Mouse (Mus musculus) G1E (cell line): ENCODE data around the gene Pcgf3. TPM values are rescaled to one million over a fixed set of nuclear protein-coding genes. Genes with fewer than 3 reads are reported as not detected.
"Not testable (repeated sequence)": the region's sequence is repeated elsewhere in the genome, so short reads cannot be mapped to it uniquely, and the experiment has no call there.

ENCODE experiments used
- ATAC-seq: 2 replicates; pipeline ENCODE4 v1.8.0; 2016; ENCODE audit warnings: mild to moderate bottlenecking; ENCODE audit not compliant: insufficient number of reproducible peaks, poor library complexity, low FRiP score, severe bottlenecking; ENCODE audit errors: extremely low read depth
- DNase-seq: peaks from one replicate; pipeline ENCODE4 v3.0.0; 2012; ENCODE audit warnings: low spot score
- H3K27me3 ChIP-seq: 2 replicates; pipeline ENCODE4 v1.6.1; 2012; ENCODE audit warnings: mild to moderate bottlenecking, low read length, inconsistent platforms; ENCODE audit not compliant: insufficient read depth
- H3K36me3 ChIP-seq: replicated peaks from 2 replicates; pipeline ENCODE3; 2012; ENCODE audit warnings: mild to moderate bottlenecking, inconsistent platforms
- H3K4me1 ChIP-seq: 2 replicates; pipeline ENCODE4 v1.6.1; 2012; ENCODE audit warnings: low read depth, low read length, inconsistent platforms, mixed read lengths; ENCODE audit not compliant: insufficient read depth
- H3K4me3 ChIP-seq: 2 replicates; pipeline ENCODE4 v1.5.1; 2012; ENCODE audit warnings: low read depth, mild to moderate bottlenecking, inconsistent platforms, low read length, moderate library complexity, mixed read lengths
- H3K9me3 ChIP-seq: replicated peaks from 2 replicates; pipeline ENCODE4 v1.6.1; 2012; ENCODE audit warnings: inconsistent platforms
- CTCF ChIP-seq: IDR thresholded peaks from 2 replicates; pipeline ENCODE4 v1.5.1; 2012; ENCODE audit warnings: low read depth, low read length, inconsistent platforms, mixed read lengths
- GATA1 ChIP-seq: IDR thresholded peaks from 2 replicates; pipeline ENCODE4 v1.6.1; 2012; ENCODE audit warnings: borderline replicate concordance, low read length, inconsistent platforms, mixed read lengths
- GATA2 ChIP-seq: IDR thresholded peaks from 2 replicates; pipeline ENCODE4 v1.6.1; 2012; ENCODE audit warnings: low read depth, low read length, inconsistent platforms, borderline replicate concordance
- POLR2AphosphoS5 ChIP-seq: IDR thresholded peaks from 2 replicates; pipeline ENCODE4 v1.6.1; 2012; ENCODE audit warnings: low read depth, low read length, inconsistent platforms; ENCODE audit not compliant: insufficient replicate concordance
- TAL1 ChIP-seq: conservative IDR thresholded peaks from 2 replicates; pipeline ENCODE4 v1.6.1; 2012; ENCODE audit warnings: low read depth, low read length, inconsistent platforms, mixed read lengths
- polyA plus RNA-seq: library from polyadenylated mRNA; stranded (reverse); fragments of >175 nt; gene quantifications from 2 replicates; pipeline ENCODE4 v1.2.3, GENCODE M21; 2012
- total RNA-seq, 2 experiments: library from RNA; stranded (forward) in 1 of 2; stranded (reverse) in 1 of 2; fragments of 200-1000 nt in 1 of 2; fragments of >200 nt in 1 of 2; fragmentation: Nextera tagmentation in 1 of 2; gene quantifications; 2 replicates each; pipeline ENCODE4 v1.2.3; 2014 to 2017

The Pcgf3 gene
- total and polyA plus RNA-seq, 3 experiments = 9.0 to 23.4 (median 9.4) TPM

- Histone ChIP-seq H3K36me3 (peaks cover 54% of the 10 kb centered on the region), H3K27me3 (no peaks in the 10 kb centered on the region), H3K4me1 (peaks cover 52% of the 10 kb centered on the region), H3K9me3 (no peaks in the 10 kb centered on the region), H3K4me3 (no peak overlapping the region)
- TF ChIP-seq CTCF = no peak
- TF ChIP-seq POLR2AphosphoS5 = no peak
- TF ChIP-seq GATA1 = no peak
- TF ChIP-seq TAL1 = no peak
- TF ChIP-seq GATA2 = no peak
- DNase-seq (no peak), ATAC-seq (no peak)
Measured at GRCm38 (mm10) chr5:108466647-108467046, 5.6 kb downstream of the Pcgf3 start.

GRCm38 (mm10) chr5:108469617-108470016 lies 8.6 kb downstream of the Pcgf3 start:
- ATAC-seq (no peak), DNase-seq (no peak)
- Histone ChIP-seq H3K4me1 (peaks cover 26% of the 10 kb centered on the region), H3K36me3 (peaks cover 77% of the 10 kb centered on the region), H3K4me3 (no peak overlapping the region), H3K27me3 (no peaks in the 10 kb centered on the region), H3K9me3 (no peaks in the 10 kb centered on the region)
- TF ChIP-seq GATA2 (no peak), GATA1 (no peak), CTCF (no peak), POLR2AphosphoS5 (no peak), TAL1 (no peak)

GRCm38 (mm10) chr5:108473737-108474136 lies 12.7 kb downstream of the Pcgf3 start:
- Histone ChIP-seq H3K4me3 (no peak overlapping the region), H3K27me3 (no peaks in the 10 kb centered on the region), H3K4me1 (no peaks in the 10 kb centered on the region; the same call in 1 of the 2 replicates), H3K36me3 (peaks cover 92% of the 10 kb centered on the region), H3K9me3 (no peaks in the 10 kb centered on the region)
- DNase-seq = no peak
- no peak for TF ChIP-seq POLR2AphosphoS5
- no peak for TF ChIP-seq TAL1
- no peak for TF ChIP-seq GATA2
- TF ChIP-seq CTCF = no peak
- TF ChIP-seq GATA1 = no peak
- no peak for ATAC-seq

GRCm38 (mm10) chr5:108475977-108476376 lies 14.9 kb downstream of the Pcgf3 start:
- no peaks in the 10 kb centered on the region for H3K9me3 ChIP-seq
- no peak for ATAC-seq
- DNase-seq = no peak
- no peaks in the 10 kb centered on the region for H3K27me3 ChIP-seq
- TF ChIP-seq CTCF (no peak), GATA1 (no peak), TAL1 (no peak), GATA2 (no peak), POLR2AphosphoS5 (no peak)
- no peaks in the 10 kb centered on the region; the same call in 1 of the 2 replicates for H3K4me1 ChIP-seq
- H3K4me3 ChIP-seq = no peak overlapping the region
- peaks cover 80% of the 10 kb centered on the region for H3K36me3 ChIP-seq

- TF ChIP-seq GATA1 (no peak), CTCF (no peak), POLR2AphosphoS5 (no peak), TAL1 (no peak), GATA2 (no peak)
- no peak for DNase-seq
- no peak for ATAC-seq
Measured at GRCm38 (mm10) chr5:108483006-108483405, 22.0 kb downstream of the Pcgf3 start.

GRCm38 (mm10) chr5:108485239-108485638 lies 24.2 kb downstream of the Pcgf3 start:
- ATAC-seq (peak; percentile 54), DNase-seq (peak; percentile 22)
- no peak overlapping the region for H3K4me3 ChIP-seq
- no peaks in the 10 kb centered on the region for H3K27me3 ChIP-seq
- H3K9me3 ChIP-seq = no peaks in the 10 kb centered on the region
- TF ChIP-seq CTCF = peak; percentile 75
- no peak for TF ChIP-seq TAL1
- no peak for TF ChIP-seq POLR2AphosphoS5
- peaks cover 75% of the 10 kb centered on the region for H3K36me3 ChIP-seq
- H3K4me1 ChIP-seq = no peaks in the 10 kb centered on the region; the same call in 1 of the 2 replicates

More at GRCm38 (mm10) chr5:108483006-108483405, 22.0 kb downstream of the Pcgf3 start:
- Histone ChIP-seq H3K4me1 (no peaks in the 10 kb centered on the region; the same call in 1 of the 2 replicates), H3K36me3 (peaks cover 66% of the 10 kb centered on the region), H3K9me3 (no peaks in the 10 kb centered on the region), H3K4me3 (no peak overlapping the region), H3K27me3 (no peaks in the 10 kb centered on the region)

- H3K36me3 ChIP-seq = peaks cover 83% of the 10 kb centered on the region
- ATAC-seq, H3K4me3 ChIP-seq, DNase-seq, H3K4me1 ChIP-seq, H3K27me3 ChIP-seq, H3K9me3 ChIP-seq: not testable (repeated sequence)
Measured at GRCm38 (mm10) chr5:108486148-108486547, 25.1 kb downstream of the Pcgf3 start.
